Mouse (Mus musculus): ENCODE data around the gene Cenps.

- no peak for TF ChIP-seq CTCF (IDR thresholded peaks at IDR 0.05; ENCODE audit: control insufficient read depth, insufficient read depth, insufficient read length)
- TF ChIP-seq MAX (IDR thresholded peaks at IDR 0.05), result no peak
- TF ChIP-seq CEBPB (IDR thresholded peaks at IDR 0.05; ENCODE audit: low read depth), result no peak
Observed at GRCm38 (mm10) chr4:149155711-149156110, 18.3 kb upstream of the Cenps start.

Measured in C2C12 (cell line).